Comparison of ENCODE assay signal across 10 mouse cellular contexts in genomic region chr2:114624683-114625082, GRCm38 (mm10). TPM values are rescaled to one million over a fixed set of nuclear protein-coding genes. Genes with fewer than 3 reads are reported as not detected.
DNase-seq lines count a peak whose midpoint lies in the region; ATAC-seq and TF ChIP-seq lines count a peak whose summit lies in the region.
"Had no signal": no experiment of that assay in that cellular context is flagged by ENCODE, and none has a peak within 500 bp of the region (broad histone marks: within the 10 kb centered on the region; RNA-seq: fewer than 3 reads in every experiment).

No protein-coding gene starts in this region.

- H3K36me3 ChIP-seq in forebrain, embryonic 13.5 days (ENCODE audit: poor library complexity, severe bottlenecking), result no peaks in the 10 kb centered on the region
- H3K36me3 ChIP-seq in forebrain, embryonic 11.5 days (ENCODE audit: control insufficient read depth, insufficient read depth, low read length), result no peaks in the 10 kb centered on the region
- no peaks in the 10 kb centered on the region for H3K36me3 ChIP-seq in liver, embryonic 16.5 days (ENCODE audit: control insufficient read depth, insufficient read depth)
- H3K36me3 ChIP-seq: midbrain, embryonic 12.5 days had no signal

- no peak for DNase-seq in forebrain, embryonic 11.5 days (ENCODE audit: low spot score)
- peak; percentile 48 for DNase-seq in brain, embryonic 14.5 days (ENCODE audit: low read depth)
- DNase-seq in kidney, adult 11 months, result peak; percentile 9
- no peak for DNase-seq in urinary bladder, postnatal 14 days (ENCODE audit: low spot score)
- DNase-seq in gastrocnemius, postnatal 14 days, result no peak
- DNase-seq in c-Kit-positive CD71-positive TER-119-positive erythroid progenitor cells, embryonic 14.5 days (ENCODE audit: low spot score), result no peak
- DNase-seq: right cerebral cortex, postnatal 14 days had no signal

- no peak overlapping the region for H3K4me3 ChIP-seq in forebrain, embryonic 13.5 days
- no peak overlapping the region for H3K4me3 ChIP-seq in forebrain, embryonic 11.5 days (ENCODE audit: low read depth, low read length)
- H3K4me3 ChIP-seq in liver, embryonic 16.5 days (ENCODE audit: low read depth, low read length), result no peak overlapping the region
- H3K4me3 ChIP-seq: midbrain, embryonic 12.5 days had no signal

- no peaks in the 10 kb centered on the region for H3K27me3 ChIP-seq in forebrain, embryonic 13.5 days
- no peaks in the 10 kb centered on the region for H3K27me3 ChIP-seq in forebrain, embryonic 11.5 days (ENCODE audit: control insufficient read depth, insufficient read depth, low read length)
- H3K27me3 ChIP-seq in liver, embryonic 16.5 days (ENCODE audit: control insufficient read depth, insufficient read depth, low read depth, low read length), result no peaks in the 10 kb centered on the region
- H3K27me3 ChIP-seq: midbrain, embryonic 12.5 days had no signal

- no peak for TF ChIP-seq CTCF in brain, embryonic 14.5 days (IDR thresholded peaks at IDR 0.05; ENCODE audit: borderline replicate concordance, extremely low read depth, insufficient read depth, insufficient read length)

- TF ChIP-seq POLR2A in brain, embryonic 14.5 days (IDR thresholded peaks at IDR 0.05; ENCODE audit: borderline replicate concordance, extremely low read depth, insufficient read depth, insufficient read length, poor library complexity, severe bottlenecking), result no peak

- H3K4me1 ChIP-seq in forebrain, embryonic 13.5 days, result peaks cover 34% of the 10 kb centered on the region
- H3K4me1 ChIP-seq in forebrain, embryonic 11.5 days (replicated peaks; ENCODE audit: control insufficient read depth, insufficient read depth, low read length), result peaks cover 6% of the 10 kb centered on the region; the same call in 1 of the 2 replicates
- H3K4me1 ChIP-seq in liver, embryonic 16.5 days (ENCODE audit: control insufficient read depth, low read depth, low read length), result no peaks in the 10 kb centered on the region

- no peaks in the 10 kb centered on the region for H3K9me3 ChIP-seq in forebrain, embryonic 13.5 days (replicated peaks)
- H3K9me3 ChIP-seq in forebrain, embryonic 11.5 days (ENCODE audit: control insufficient read depth, low read length), result no peaks in the 10 kb centered on the region
- H3K9me3 ChIP-seq in liver, embryonic 16.5 days (replicated peaks; ENCODE audit: control insufficient read depth, low read length), result no peaks in the 10 kb centered on the region
- H3K9me3 ChIP-seq: midbrain, embryonic 12.5 days had no signal

- no peak overlapping the region for H3K4me2 ChIP-seq in forebrain, embryonic 13.5 days
- H3K4me2 ChIP-seq in forebrain, embryonic 11.5 days (ENCODE audit: low read depth, low read length, severe bottlenecking), result no peak overlapping the region
- H3K4me2 ChIP-seq in liver, embryonic 16.5 days (ENCODE audit: low read depth, low read length), result no peak overlapping the region
- H3K4me2 ChIP-seq: midbrain, embryonic 12.5 days had no signal

- H3K27ac ChIP-seq in forebrain, embryonic 13.5 days, result peak overlapping the region; percentile 65; the same call in 1 of the 2 replicates
- H3K27ac ChIP-seq in forebrain, embryonic 11.5 days (ENCODE audit: low read depth, low read length), result no peak overlapping the region
- H3K27ac ChIP-seq in liver, embryonic 16.5 days (ENCODE audit: low read length), result no peak overlapping the region
- H3K27ac ChIP-seq: midbrain, embryonic 12.5 days had no signal

- 36% methylated on average over 4 of the region's 4 CpGs for WGBS in forebrain, embryonic 13.5 days
- 35% methylated on average over 4 of the region's 4 CpGs for WGBS in forebrain, embryonic 11.5 days
- WGBS in liver, embryonic 16.5 days (ENCODE audit: insufficient replicate concordance), result 49% methylated on average over 4 of the region's 4 CpGs

- ATAC-seq in forebrain, embryonic 13.5 days, result no peak
- ATAC-seq in forebrain, embryonic 11.5 days (replicated peaks; ENCODE audit: low FRiP score), result no peak; the same call in 1 of the 2 replicates
- peak; percentile 67 for ATAC-seq in liver, embryonic 16.5 days (ENCODE audit: low read depth)

- H3K9ac ChIP-seq in forebrain, embryonic 13.5 days, result no peak overlapping the region
- no peak overlapping the region for H3K9ac ChIP-seq in forebrain, embryonic 11.5 days (ENCODE audit: low read length)
- no peak overlapping the region for H3K9ac ChIP-seq in liver, embryonic 16.5 days (ENCODE audit: low read depth, low read length)
- H3K9ac ChIP-seq: midbrain, embryonic 12.5 days had no signal

- intact Hi-C loops in gastrocnemius, postnatal 14 days (cut with DNase I; ENCODE audit: low total_unique reads), result no loop called here

RNA-seq across cellular contexts. Expression of gene Dph6, which starts 30.1 kb away (rescaled TPM):
- 21.7 and 22.5 TPM in 2 replicates for polyA plus RNA-seq in forebrain, embryonic 13.5 days (2015; fragmentation: Nextera tagmentation; extraction: Ambion mirVana)
- polyA plus RNA-seq in forebrain, embryonic 11.5 days (2014; fragmentation: Nextera tagmentation; extraction: Ambion mirVana), result 24.8 and 25.5 TPM in 2 replicates
- 15.0 and 16.7 TPM in 2 replicates for polyA plus RNA-seq in brain, embryonic 14.5 days (2012; rRNA removed)
- 5.4 and 5.7 TPM in 2 replicates for polyA plus RNA-seq in liver, embryonic 16.5 days (2015; fragmentation: Nextera tagmentation; extraction: Ambion mirVana)
- total RNA-seq in gastrocnemius, postnatal 14 days (2021), result 1 to 10 TPM; 4.3 to 4.7 TPM

Comparison
In these comparisons a context has a peak if more than half of its experiments do, and no peak if none do; other contexts are left out.
1. DNase-seq: peak in brain, embryonic 14.5 days (single experiment) and kidney, adult 11 months (single experiment); none in forebrain, embryonic 11.5 days (single experiment), urinary bladder, postnatal 14 days (single experiment), gastrocnemius, postnatal 14 days (single experiment) and c-Kit-positive CD71-positive TER-119-positive erythroid progenitor cells, embryonic 14.5 days (single experiment).